Mouse (Mus musculus): Measurements from ENCODE around the gene Rnase4.

Rnase4 gene

DNA sequence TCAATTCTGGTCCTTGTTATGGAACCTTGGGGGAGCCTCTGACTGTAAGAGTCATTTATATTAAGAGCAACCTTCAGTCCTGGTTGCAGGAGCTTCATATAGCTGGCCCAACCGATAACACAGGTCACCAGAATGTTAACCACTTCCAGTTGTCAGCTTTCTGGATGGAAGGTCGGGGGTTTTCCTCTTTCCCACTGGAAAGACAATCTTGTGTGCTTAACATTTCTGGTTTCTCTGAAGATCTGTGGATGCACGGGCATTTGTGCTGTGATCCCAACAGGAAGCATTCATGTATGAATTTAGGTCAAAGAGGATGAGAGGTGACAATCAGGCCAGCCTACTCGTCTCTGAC lies 38.7 kb downstream of the Rnase4 start:
- DNase-seq: no peak

GRCm38 (mm10) chr14:51130315-51130940 lies 39.6 kb downstream of the Rnase4 start:
- DNase-seq: no peak

DNA sequence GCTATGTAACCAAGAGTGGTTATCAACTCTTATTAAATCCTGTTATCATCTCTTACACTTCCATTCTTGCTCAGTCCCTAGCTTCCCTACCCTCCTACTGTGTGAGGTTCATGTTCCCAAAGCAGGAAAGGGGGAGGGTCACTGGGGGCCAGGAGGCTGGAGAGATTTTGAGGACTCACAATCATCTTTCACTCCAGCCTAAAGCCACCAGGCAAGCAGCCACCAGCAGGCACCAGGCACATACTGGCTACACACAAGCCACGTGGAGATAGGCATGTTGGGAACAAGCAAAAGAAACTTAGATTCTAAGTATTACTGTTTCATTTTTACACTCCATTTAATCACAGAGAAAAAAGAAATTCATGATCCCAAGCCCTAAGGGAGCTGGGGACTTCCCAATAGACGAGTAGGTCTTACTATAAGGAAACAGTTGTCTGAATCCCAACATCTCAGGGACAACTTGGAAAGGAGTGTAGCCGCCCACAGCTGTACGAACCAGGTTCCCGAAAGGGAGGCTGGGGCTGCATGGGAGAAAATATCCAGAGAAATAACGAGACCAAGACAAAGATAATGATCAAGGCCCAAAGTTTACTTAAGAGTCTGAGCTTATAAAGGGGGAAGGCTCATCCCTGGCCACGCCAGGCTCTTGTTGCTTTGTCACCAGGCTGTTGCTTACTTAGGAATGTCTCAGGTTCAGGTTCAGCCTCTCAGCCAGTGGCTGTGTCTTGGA lies 40.4 kb downstream of the Rnase4 start:
- no peak for DNase-seq

DNA sequence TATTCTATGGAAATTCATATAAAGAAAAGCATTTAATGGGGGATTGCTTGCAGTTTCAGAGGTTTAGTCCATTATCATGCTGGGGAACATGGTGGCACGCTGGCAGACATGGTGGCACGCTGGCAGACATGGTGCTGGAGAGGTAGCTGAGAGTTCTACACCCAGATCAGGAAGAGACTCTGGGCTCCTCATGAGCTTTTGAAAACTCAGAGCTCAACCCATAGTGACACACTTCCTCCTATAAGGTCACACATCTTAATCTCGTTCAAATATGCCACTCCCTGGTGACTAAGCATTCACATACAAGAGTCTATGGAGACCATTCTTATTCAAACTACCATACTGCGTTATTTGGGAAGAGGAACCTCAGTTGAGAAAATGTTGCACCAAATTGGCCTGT lies 41.5 kb downstream of the Rnase4 start:
- DNase-seq: no peak

DNA sequence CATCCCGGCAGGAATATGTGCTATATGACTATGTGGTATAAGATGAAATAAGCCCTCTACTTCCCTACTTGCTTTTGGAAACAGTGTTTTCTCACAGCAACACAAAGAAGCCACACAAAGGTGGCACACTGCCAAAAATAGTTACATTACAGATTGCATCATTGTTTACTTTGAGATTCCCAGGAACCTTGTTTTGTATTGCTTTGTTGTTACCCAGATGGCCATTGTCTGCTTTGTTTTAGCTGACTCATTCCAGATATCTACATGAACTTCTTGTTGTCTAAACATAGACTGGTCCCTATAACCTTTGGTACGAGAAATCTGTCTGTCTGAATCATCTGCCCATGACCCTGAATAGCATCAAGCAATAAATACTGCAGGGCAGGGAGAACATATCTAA lies 49.5 kb downstream of the Rnase4 start:
- peak; percentile 62 for DNase-seq

DNA sequence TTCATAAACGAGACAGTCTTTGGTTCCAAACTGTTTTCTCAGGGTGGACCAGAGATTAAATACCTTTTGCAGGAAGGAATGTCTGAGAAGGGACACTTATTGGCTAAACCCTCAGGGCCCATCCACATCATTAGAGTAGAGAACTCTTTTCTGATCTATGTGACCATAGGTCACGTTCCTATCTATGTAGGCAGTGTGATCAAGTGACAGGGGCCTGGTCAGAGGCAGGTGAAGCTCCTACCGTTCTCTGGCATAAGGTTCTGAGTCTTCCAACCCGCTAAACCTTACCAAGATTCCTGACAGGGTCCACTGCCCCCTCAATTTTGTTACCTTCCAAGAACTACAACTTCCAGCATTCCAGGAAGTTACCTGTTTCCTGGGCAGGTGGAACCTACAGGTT lies 51.2 kb downstream of the Rnase4 start:
- no peak for DNase-seq

GRCm38 (mm10) chr14:51142568-51142967 lies 51.7 kb downstream of the Rnase4 start:
- DNase-seq: no peak

DNA sequence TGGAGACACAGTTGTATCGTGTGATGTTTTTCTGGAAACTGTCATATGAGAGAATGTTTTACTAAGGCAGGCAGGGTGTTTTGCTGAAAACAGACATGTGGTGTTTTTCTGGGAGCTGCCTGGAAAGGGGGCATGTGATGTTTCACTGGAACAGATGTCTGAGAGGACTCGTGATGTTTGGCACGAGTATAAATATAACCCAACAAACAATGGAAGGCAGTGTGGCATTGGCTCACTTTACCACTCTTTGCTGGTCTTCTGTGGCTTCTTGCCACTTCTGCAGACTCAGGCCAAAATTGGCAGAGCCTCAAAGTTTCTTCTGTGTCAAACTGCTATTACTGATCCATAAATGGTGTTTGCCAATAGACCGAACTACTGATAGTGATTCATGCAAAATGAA lies 52.4 kb downstream of the Rnase4 start:
- DNase-seq: no peak

- DNase-seq: no peak
Observed at GRCm38 (mm10) chr14:51143937-51144336, 53.1 kb downstream of the Rnase4 start.

DNA sequence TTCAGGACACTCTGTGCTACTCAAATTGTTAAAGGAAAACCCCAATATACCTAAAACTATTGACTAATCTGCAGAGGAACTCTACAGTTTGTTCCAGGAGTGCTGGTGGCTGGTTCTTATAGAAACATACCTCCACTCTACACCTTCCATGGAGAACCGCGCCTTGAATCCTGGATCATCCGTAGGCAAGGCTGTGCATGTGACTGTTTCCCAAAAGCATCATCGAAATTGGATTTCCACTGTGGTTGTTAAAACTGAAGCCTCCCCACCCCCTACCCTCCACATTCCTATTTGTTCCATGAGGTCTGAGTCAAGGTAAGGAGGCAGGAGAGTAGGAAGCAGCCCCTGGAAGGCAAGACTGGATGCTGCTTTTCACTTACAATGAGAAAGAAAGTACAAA lies 53.6 kb downstream of the Rnase4 start:
- DNase-seq: no peak

- no peak for DNase-seq
Observed at GRCm38 (mm10) chr14:51145521-51145920, 54.6 kb downstream of the Rnase4 start.

- no peak for DNase-seq
Observed at GRCm38 (mm10) chr14:51146685-51147084, 55.8 kb downstream of the Rnase4 start, which contains the start of gene Rnase1. Gene Rnase1 (minus strand): TSS chr14:51146785.

- no peak for DNase-seq
Observed at GRCm38 (mm10) chr14:51148006-51148405, 57.1 kb downstream of the Rnase4 start.

DNA sequence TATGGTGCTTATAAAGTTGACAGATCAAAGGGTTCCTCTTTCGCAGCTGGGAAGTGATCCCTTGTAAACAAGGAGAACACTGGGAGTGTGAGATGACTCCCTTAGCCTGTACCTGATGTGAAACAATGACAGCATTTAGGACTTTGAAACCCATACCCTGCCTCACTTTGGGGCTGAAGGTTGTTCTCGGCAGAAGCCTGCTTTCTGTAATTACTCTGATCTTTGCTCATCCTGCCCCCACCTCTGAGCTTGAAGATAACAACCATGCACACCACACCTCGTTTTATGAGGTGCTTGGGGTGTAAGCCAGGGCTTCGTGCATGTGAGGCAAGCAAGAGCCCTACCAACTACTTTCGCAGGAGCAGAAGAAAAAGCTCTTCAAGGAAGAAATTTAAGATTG lies 58.3 kb downstream of the Rnase4 start:
- DNase-seq: no peak

GRCm38 (mm10) chr14:51150206-51150831 lies 59.4 kb downstream of the Rnase4 start:
- no peak for DNase-seq

DNA sequence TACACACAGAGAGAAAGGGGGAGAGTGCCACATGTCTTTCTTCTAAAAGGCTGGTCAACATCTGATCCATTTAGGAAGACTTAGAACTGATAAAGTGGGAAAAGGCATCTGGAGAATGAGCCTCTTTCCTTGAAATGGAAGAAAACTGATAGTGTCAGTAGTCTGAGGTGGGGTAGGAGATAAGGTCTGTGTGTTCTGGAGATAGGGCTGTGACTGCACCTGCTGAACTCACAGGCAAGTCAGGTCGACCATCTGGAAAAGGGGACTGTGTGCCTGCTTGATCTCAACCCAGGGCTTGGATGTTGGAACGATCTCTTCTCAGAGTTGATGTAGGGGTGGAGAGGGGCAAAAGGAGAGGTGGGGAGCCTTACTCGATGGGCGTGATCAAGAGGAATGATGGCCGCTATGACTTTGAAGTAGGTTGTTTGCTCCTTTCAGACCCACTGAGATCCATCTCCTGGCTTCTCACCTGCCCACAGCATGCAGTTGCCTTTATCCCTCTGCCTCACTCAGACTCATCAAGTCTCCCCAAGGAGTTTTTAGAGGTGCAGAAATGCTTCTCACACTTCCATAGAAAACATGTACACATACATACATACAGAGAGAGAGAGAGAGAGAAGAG lies 61.5 kb downstream of the Rnase4 start:
- no peak for DNase-seq

Measured in retina, postnatal 1 day (tissue).